Mouse (Mus musculus): Measurements from ENCODE around the gene Arsb.

GRCm38 (mm10) chr13:93966271-93966670 is 194.8 kb downstream of the Arsb start:
- no peak for TF ChIP-seq POLR2A (IDR thresholded peaks at IDR 0.05; ENCODE audit: low read depth, low read length)
- no peak for TF ChIP-seq CTCF (IDR thresholded peaks at IDR 0.05; ENCODE audit: borderline replicate concordance, insufficient read depth, low read length)
